Mouse (Mus musculus) forebrain, embryonic 16.5 days (tissue): ENCODE measurements around the gene Oprm1. TPM values are rescaled to one million over a fixed set of nuclear protein-coding genes. Genes with fewer than 3 reads are reported as not detected.

ENCODE experiments used
- ATAC-seq: fragments of 200-750 bp; cut with Nextera tagmentation; 2 replicates; pipeline ENCODE4 v1.8.0; 2017; ENCODE audit warnings: mild to moderate bottlenecking, moderate library complexity
- H3K27ac ChIP-seq: fragments of 300-500 bp; sonication (generic); 2 replicates; pipeline ENCODE4 v1.5.1; 2014; ENCODE audit warnings: low read length, control low read depth
- H3K27me3 ChIP-seq: fragments of 300-500 bp; sonication (generic); replicated peaks from 2 replicates; pipeline ENCODE4 v1.6.1; 2014; ENCODE audit warnings: low read length; ENCODE audit not compliant: control insufficient read depth, insufficient read depth
- H3K36me3 ChIP-seq: fragments of 300-500 bp; sonication (generic); 2 replicates; pipeline ENCODE4 v1.6.1; 2014; ENCODE audit not compliant: control insufficient read depth, insufficient read depth
- H3K4me1 ChIP-seq: fragments of 300-500 bp; sonication (generic); replicated peaks from 2 replicates; pipeline ENCODE4 v1.6.1; 2014; ENCODE audit warnings: low read length; ENCODE audit not compliant: control insufficient read depth, insufficient read depth
- H3K4me2 ChIP-seq: fragments of 300-500 bp; sonication (generic); 2 replicates; pipeline ENCODE4 v1.6.1; 2014; ENCODE audit warnings: mild to moderate bottlenecking, low read length, control low read depth
- H3K4me3 ChIP-seq: fragments of 300-500 bp; sonication (generic); replicated peaks from 2 replicates; pipeline ENCODE4 v1.5.1; 2014; ENCODE audit warnings: mild to moderate bottlenecking, low read length, control low read depth
- H3K9ac ChIP-seq: fragments of 300-500 bp; sonication (generic); replicated peaks from 2 replicates; pipeline ENCODE4 v1.6.1; 2014; ENCODE audit warnings: low read depth, low read length, control low read depth
- H3K9me3 ChIP-seq: fragments of 300-500 bp; sonication (generic); 2 replicates; pipeline ENCODE4 v1.6.1; 2016; ENCODE audit warnings: low read length; ENCODE audit not compliant: control insufficient read depth
- WGBS: fragments of 180-500 bp; shearing (Covaris S2); extraction: QIAGEN DNeasy Blood & Tissue Kit; methylation state at CpG from one replicate; pipeline ENCODE4 v1.1.7; 2014; 5-methylcytosine and 5-hydroxymethylcytosine counted together
- polyA plus RNA-seq: library from polyadenylated mRNA; unstranded; fragments of >200 nt; fragmentation: Nextera tagmentation; extraction: Ambion mirVana; gene quantifications from 2 replicates; pipeline ENCODE4 v1.2.1, GENCODE M21; 2015

Oprm1 gene
- 1.7 and 3.3 TPM in 2 replicates for polyA plus RNA-seq

GRCm38 (mm10) chr10:6758206-6758605 lies at the start of gene Oprm1:
Gene Oprm1 (plus strand): TSS chr10:6758506.
- H3K4me2 ChIP-seq: no peak within 1 kb of the TSS
- H3K4me1 ChIP-seq: no peaks in the 10 kb centered on the region
- no peak for ATAC-seq
- WGBS: 98% methylated on average over 3 of the region's 3 CpGs
- no peak within 1 kb of the TSS for H3K9ac ChIP-seq
- no peak within 1 kb of the TSS for H3K4me3 ChIP-seq
- no peaks in the 10 kb centered on the region for H3K27me3 ChIP-seq
- H3K27ac ChIP-seq: no peak within 1 kb of the TSS
- no peaks in the 10 kb centered on the region for H3K36me3 ChIP-seq
- H3K9me3 ChIP-seq: no peaks in the 10 kb centered on the region

- H3K9ac ChIP-seq: no peak overlapping the region
- H3K4me3 ChIP-seq: no peak overlapping the region
- no peak overlapping the region for H3K4me2 ChIP-seq
- H3K4me1 ChIP-seq: no peaks in the 10 kb centered on the region
- no peaks in the 10 kb centered on the region for H3K9me3 ChIP-seq
- H3K36me3 ChIP-seq: no peaks in the 10 kb centered on the region
- H3K27ac ChIP-seq: no peak overlapping the region
- ATAC-seq: no peak
- 84% methylated on average over 4 of the region's 4 CpGs for WGBS
- no peaks in the 10 kb centered on the region for H3K27me3 ChIP-seq
These were observed 40.9 kb upstream of the Oprm1 start for GRCm38 (mm10) chr10:6717181-6717948.

GRCm38 (mm10) chr10:6723765-6724164 lies 34.5 kb upstream of the Oprm1 start:
- H3K4me3 ChIP-seq: no peak overlapping the region
- H3K4me1 ChIP-seq: no peaks in the 10 kb centered on the region
- no peaks in the 10 kb centered on the region for H3K36me3 ChIP-seq
- no peak overlapping the region for H3K27ac ChIP-seq
- ATAC-seq: peak; percentile 45; the same call in 1 of the 2 replicates
- no peaks in the 10 kb centered on the region for H3K27me3 ChIP-seq
- 40% methylated on average over 1 of the region's 1 CpGs for WGBS
- H3K4me2 ChIP-seq: no peak overlapping the region
- no peak overlapping the region for H3K9ac ChIP-seq
- H3K9me3 ChIP-seq: no peaks in the 10 kb centered on the region

GRCm38 (mm10) chr10:6728469-6728868 lies 29.8 kb upstream of the Oprm1 start:
- Histone ChIP-seq H3K9me3 (no peaks in the 10 kb centered on the region), H3K27me3 (no peaks in the 10 kb centered on the region), H3K4me3 (no peak overlapping the region), H3K27ac (no peak overlapping the region), H3K9ac (no peak overlapping the region), H3K36me3 (no peaks in the 10 kb centered on the region), H3K4me1 (no peaks in the 10 kb centered on the region), H3K4me2 (no peak overlapping the region)
- 91% methylated on average over 3 of the region's 3 CpGs for WGBS
- ATAC-seq: no peak

- no peaks in the 10 kb centered on the region for H3K9me3 ChIP-seq
- no peak overlapping the region for H3K4me2 ChIP-seq
- WGBS: 92% methylated on average over 5 of the region's 5 CpGs
- H3K36me3 ChIP-seq: no peaks in the 10 kb centered on the region
- H3K27ac ChIP-seq: no peak overlapping the region
- no peaks in the 10 kb centered on the region for H3K27me3 ChIP-seq
- no peak overlapping the region for H3K4me3 ChIP-seq
- no peak overlapping the region for H3K9ac ChIP-seq
- no peaks in the 10 kb centered on the region for H3K4me1 ChIP-seq
- ATAC-seq: no peak
These were observed 4.9 kb upstream of the Oprm1 start for GRCm38 (mm10) chr10:6753375-6753774.

GRCm38 (mm10) chr10:6761287-6761811 lies 3.0 kb downstream of the Oprm1 start, which contains the start of gene Gm10945:
Gene Gm10945 (minus strand): TSS chr10:6761761.
- WGBS: 82% methylated on average over 2 of the region's 2 CpGs
- ATAC-seq: no peak

GRCm38 (mm10) chr10:6788517-6789237 lies 30.4 kb downstream of the Oprm1 start:
- Histone ChIP-seq H3K27me3 (no peaks in the 10 kb centered on the region), H3K4me3 (peak overlapping the region; percentile 37), H3K4me2 (peak overlapping the region; percentile 47), H3K36me3 (no peaks in the 10 kb centered on the region), H3K4me1 (peaks cover 4% of the 10 kb centered on the region; the same call in 1 of the 2 replicates), H3K27ac (no peak overlapping the region), H3K9me3 (no peaks in the 10 kb centered on the region), H3K9ac (peak overlapping the region; percentile 42)
- WGBS: 4% methylated on average over 25 of the region's 25 CpGs
- peak; percentile 89 for ATAC-seq

More at GRCm38 (mm10) chr10:6761287-6761811, 3.0 kb downstream of the Oprm1 start, which contains the start of gene Gm10945:
- Histone ChIP-seq H3K4me3 (no peak within 1 kb of the TSS), H3K9ac (no peak within 1 kb of the TSS), H3K27me3 (no peaks in the 10 kb centered on the region), H3K36me3 (no peaks in the 10 kb centered on the region), H3K9me3 (no peaks in the 10 kb centered on the region), H3K4me1 (no peaks in the 10 kb centered on the region), H3K27ac (no peak within 1 kb of the TSS), H3K4me2 (no peak within 1 kb of the TSS)

- ATAC-seq: no peak; the same call in 1 of the 2 replicates
- Histone ChIP-seq H3K4me2 (no peak overlapping the region), H3K9me3 (no peaks in the 10 kb centered on the region), H3K27ac (no peak overlapping the region), H3K4me3 (no peak overlapping the region), H3K36me3 (no peaks in the 10 kb centered on the region), H3K9ac (no peak overlapping the region), H3K27me3 (no peaks in the 10 kb centered on the region), H3K4me1 (peaks cover 4% of the 10 kb centered on the region; the same call in 1 of the 2 replicates)
These were observed 31.9 kb downstream of the Oprm1 start for GRCm38 (mm10) chr10:6790226-6790625.

GRCm38 (mm10) chr10:6820626-6821025 lies 62.3 kb downstream of the Oprm1 start:
- no peak overlapping the region for H3K4me2 ChIP-seq
- no peak overlapping the region for H3K9ac ChIP-seq
- no peak overlapping the region for H3K4me3 ChIP-seq
- H3K4me1 ChIP-seq: no peaks in the 10 kb centered on the region
- no peaks in the 10 kb centered on the region for H3K36me3 ChIP-seq
- H3K9me3 ChIP-seq: no peaks in the 10 kb centered on the region
- no peaks in the 10 kb centered on the region for H3K27me3 ChIP-seq
- WGBS: 3% methylated on average over 1 of the region's 1 CpGs
- H3K27ac ChIP-seq: no peak overlapping the region
- ATAC-seq: no peak
